Mouse (Mus musculus) WW6 (cell line): ENCODE results near the gene Arpc1b.
"Not testable (repeated sequence)": the region's sequence is repeated elsewhere in the genome, so short reads cannot be mapped to it uniquely, and the experiment has no call there.

Source experiments
- DNase-seq: peaks from one replicate; pipeline ENCODE4 v3.0.0-alpha.2; 2013; ENCODE audit warnings: low read depth, low spot score

Gene Arpc1b

GRCm38 (mm10) chr5:145114071-145114605, at the start of gene Arpc1b:
Gene Arpc1b (plus strand): TSS chr5:145114215.
- DNase-seq: peak; percentile 75

GRCm38 (mm10) chr5:145064765-145065340, 49.2 kb upstream of the Arpc1b start:
- no peak for DNase-seq

- no peak for DNase-seq
Observed at GRCm38 (mm10) chr5:145068863-145069262, 45.2 kb upstream of the Arpc1b start.

- peak; percentile 43 for DNase-seq
Observed at GRCm38 (mm10) chr5:145069707-145070106, 44.3 kb upstream of the Arpc1b start.

- DNase-seq: peak; percentile 50
Observed at GRCm38 (mm10) chr5:145071342-145071741, 42.7 kb upstream of the Arpc1b start.

GRCm38 (mm10) chr5:145075081-145075480, 38.9 kb upstream of the Arpc1b start:
- DNase-seq: no peak

GRCm38 (mm10) chr5:145081866-145082613, 32.0 kb upstream of the Arpc1b start:
- DNase-seq: no peak

- DNase-seq: not testable (repeated sequence)
Observed at GRCm38 (mm10) chr5:145083201-145083600, 30.8 kb upstream of the Arpc1b start.

- peak; percentile 88 for DNase-seq
Observed at GRCm38 (mm10) chr5:145083632-145084451, 30.2 kb upstream of the Arpc1b start, which contains the start of the genes Arpc1a and Kpna7. Gene Arpc1a (plus strand): TSS chr5:145083830. Gene Kpna7 (minus strand): TSS chr5:145084030.

GRCm38 (mm10) chr5:145084822-145085221, 29.2 kb upstream of the Arpc1b start:
- DNase-seq: no peak

GRCm38 (mm10) chr5:145088186-145088585, 25.8 kb upstream of the Arpc1b start:
- DNase-seq: no peak

- DNase-seq: no peak
Observed at GRCm38 (mm10) chr5:145089878-145090277, 24.1 kb upstream of the Arpc1b start.

- DNase-seq: no peak
Observed at GRCm38 (mm10) chr5:145096195-145096594, 17.8 kb upstream of the Arpc1b start.

- no peak for DNase-seq
Observed at GRCm38 (mm10) chr5:145098340-145098821, 15.6 kb upstream of the Arpc1b start.

GRCm38 (mm10) chr5:145100960-145101359, 13.1 kb upstream of the Arpc1b start:
- DNase-seq: no peak

GRCm38 (mm10) chr5:145101451-145101850, 12.6 kb upstream of the Arpc1b start:
- DNase-seq: not testable (repeated sequence)

GRCm38 (mm10) chr5:145102706-145103105, 11.3 kb upstream of the Arpc1b start:
- DNase-seq: no peak

GRCm38 (mm10) chr5:145104328-145104727, 9.7 kb upstream of the Arpc1b start:
- DNase-seq: no peak

GRCm38 (mm10) chr5:145105694-145106275, 8.2 kb upstream of the Arpc1b start:
- DNase-seq: no peak

GRCm38 (mm10) chr5:145110401-145110800, 3.6 kb upstream of the Arpc1b start:
- no peak for DNase-seq

- no peak for DNase-seq
Observed at GRCm38 (mm10) chr5:145112566-145112965, 1.4 kb upstream of the Arpc1b start.
